Mouse (Mus musculus) frontal cortex, adult 2 months (tissue): ENCODE measurements around the gene Olfr317. TPM values are rescaled to one million over a fixed set of nuclear protein-coding genes. Genes with fewer than 3 reads are reported as not detected.
A peak's percentile ranks its signal among the peaks of the same experiment; 100 is the strongest.
"Not testable (repeated sequence)": the region's sequence is repeated elsewhere in the genome, so short reads cannot be mapped to it uniquely, and the experiment has no call there.

Experiments
- DNase-seq, 2 experiments: peaks; one replicate each; pipeline ENCODE4 v3.0.0; 2022; ENCODE audit warnings: low spot score in 1 of 2; ENCODE audit errors: extremely low spot score in 1 of 2
- polyA plus RNA-seq: library from polyadenylated mRNA; depleted of rRNA; stranded (reverse); fragments of >200 nt; gene quantifications from 2 replicates; pipeline ENCODE4 v1.2.3, GENCODE M21; 2012; rRNA removed

The Olfr317 gene
- 0.06 TPM in 1 of 2 replicates, not detected in the other for polyA plus RNA-seq

- no peak for DNase-seq
Measured at GRCm38 (mm10) chr11:58738792-58739262, at the start of gene Olfr317. Gene Olfr317, minus strand, starts transcription at chr11:58739212.

- DNase-seq, result no peak
Measured at GRCm38 (mm10) chr11:58788346-58788745, 49.3 kb upstream of the Olfr317 start.

GRCm38 (mm10) chr11:58787651-58788050 is 48.6 kb upstream of the Olfr317 start:
- no peak for DNase-seq

- no peak for DNase-seq
Measured at GRCm38 (mm10) chr11:58784182-58784581, 45.2 kb upstream of the Olfr317 start.

- DNase-seq, result no peak
Measured at GRCm38 (mm10) chr11:58782480-58783089, 43.6 kb upstream of the Olfr317 start, which contains the start of gene Olfr314. Gene Olfr314, plus strand, starts transcription at chr11:58782952.

- no peak for DNase-seq
Measured at GRCm38 (mm10) chr11:58772888-58773287, 33.9 kb upstream of the Olfr317 start, which contains the start of gene Olfr315. Gene Olfr315, plus strand, starts transcription at chr11:58773188.

- DNase-seq, result no peak
Measured at GRCm38 (mm10) chr11:58752434-58752833, 13.4 kb upstream of the Olfr317 start, which contains the start of gene Olfr316. Gene Olfr316, plus strand, starts transcription at chr11:58752734.

- peak; percentile 35 to 73 for DNase-seq
Measured at GRCm38 (mm10) chr11:58751096-58751495, 12.1 kb upstream of the Olfr317 start.

GRCm38 (mm10) chr11:58733372-58733771 is 5.6 kb downstream of the Olfr317 start:
- DNase-seq, result peak in 1 of 2 experiments; percentile 47

- DNase-seq, result not testable (repeated sequence)
Measured at GRCm38 (mm10) chr11:58727896-58728650, 10.9 kb downstream of the Olfr317 start.

GRCm38 (mm10) chr11:58723914-58724313 is 15.1 kb downstream of the Olfr317 start, which contains the start of gene Olfr318:
Gene Olfr318, minus strand, starts transcription at chr11:58724014.
- DNase-seq, result no peak

- no peak for DNase-seq
Measured at GRCm38 (mm10) chr11:58719701-58720100, 19.3 kb downstream of the Olfr317 start.

GRCm38 (mm10) chr11:58717723-58718122 is 21.3 kb downstream of the Olfr317 start:
- not testable (repeated sequence) for DNase-seq

- no peak for DNase-seq
Measured at GRCm38 (mm10) chr11:58709086-58709485, 29.9 kb downstream of the Olfr317 start.

GRCm38 (mm10) chr11:58698862-58699261 is 40.1 kb downstream of the Olfr317 start, which contains the start of gene Olfr319:
Gene Olfr319, plus strand, starts transcription at chr11:58699162.
- no peak for DNase-seq

Other genes with a start within 250 kb of the Olfr317 start
- 0.02 TPM in 1 of 2 replicates, not detected in the other for gene Olfr332, start 246.7 kb downstream of the Olfr317 start, polyA plus RNA-seq
- gene Olfr331, start 236.6 kb downstream of the Olfr317 start, polyA plus RNA-seq, result not detected in 2 replicates
- gene Olfr330, start 204.4 kb downstream of the Olfr317 start, polyA plus RNA-seq, result not detected in 2 replicates
- not detected in 2 replicates for gene Olfr329-ps, start 192.8 kb downstream of the Olfr317 start, polyA plus RNA-seq
- not detected in 2 replicates for gene Olfr328, start 183.6 kb downstream of the Olfr317 start, polyA plus RNA-seq
- gene Olfr224, start 168.7 kb downstream of the Olfr317 start, polyA plus RNA-seq, result not detected in 2 replicates
- not detected in 2 replicates for gene Olfr325, start 161.5 kb downstream of the Olfr317 start, polyA plus RNA-seq
- gene Olfr324, start 144.1 kb downstream of the Olfr317 start, polyA plus RNA-seq, result 0.02 and 0.06 TPM in 2 replicates
- gene 2210407C18Rik, start 123.1 kb downstream of the Olfr317 start, polyA plus RNA-seq, result not detected in 2 replicates
- not detected in 2 replicates for gene Olfr323, start 108.7 kb downstream of the Olfr317 start, polyA plus RNA-seq
- gene Trim58, start 98.7 kb downstream of the Olfr317 start, polyA plus RNA-seq, result 0.08 and 0.12 TPM in 2 replicates
- gene Olfr322, start 80.4 kb downstream of the Olfr317 start, polyA plus RNA-seq, result not detected in 2 replicates
- not detected in 2 replicates for gene Olfr320, start 58.1 kb downstream of the Olfr317 start, polyA plus RNA-seq
- gene Olfr319, start 40.0 kb downstream of the Olfr317 start, polyA plus RNA-seq, result not detected in 2 replicates
- gene Olfr318, start 15.2 kb downstream of the Olfr317 start, polyA plus RNA-seq, result not detected in 2 replicates
- gene Olfr316, start 13.5 kb upstream of the Olfr317 start, polyA plus RNA-seq, result 1.7 and 3.6 TPM in 2 replicates
- not detected in 2 replicates for gene Olfr315, start 34.0 kb upstream of the Olfr317 start, polyA plus RNA-seq
- not detected in 2 replicates for gene Olfr314, start 43.7 kb upstream of the Olfr317 start, polyA plus RNA-seq
- gene Fam183b, start 62.7 kb upstream of the Olfr317 start, polyA plus RNA-seq, result 1.2 TPM in 2 replicates
- gene Olfr313, start 75.8 kb upstream of the Olfr317 start, polyA plus RNA-seq, result not detected in 2 replicates
- 0.02 TPM in 1 of 2 replicates, not detected in the other for gene Olfr312, start 90.0 kb upstream of the Olfr317 start, polyA plus RNA-seq
- gene Olfr311, start 100.0 kb upstream of the Olfr317 start, polyA plus RNA-seq, result 0.06 TPM in 1 of 2 replicates, not detected in the other
- 19.7 and 22.5 TPM in 2 replicates for gene Gm12258, start 107.9 kb upstream of the Olfr317 start, polyA plus RNA-seq
- 6.9 and 7.5 TPM in 2 replicates for gene 2810021J22Rik, start 128.0 kb upstream of the Olfr317 start, polyA plus RNA-seq
- gene Zfp39, start 165.0 kb upstream of the Olfr317 start, polyA plus RNA-seq, result 6.3 and 6.4 TPM in 2 replicates
- gene Btnl10, start 178.7 kb upstream of the Olfr317 start, polyA plus RNA-seq, result 0.19 and 0.26 TPM in 2 replicates
- 554 and 589 TPM in 2 replicates for gene Rnf187, start 199.7 kb upstream of the Olfr317 start, polyA plus RNA-seq
- gene Hist3h2ba, start 209.7 kb upstream of the Olfr317 start, polyA plus RNA-seq, result 174 and 184 TPM in 2 replicates
- 54.3 and 57.7 TPM in 2 replicates for gene Hist3h2a, start 215.5 kb upstream of the Olfr317 start, polyA plus RNA-seq
- gene Trim17, start 215.5 kb upstream of the Olfr317 start, polyA plus RNA-seq, result 7.8 and 9.7 TPM in 2 replicates
- gene Trim11, start 238.9 kb upstream of the Olfr317 start, polyA plus RNA-seq, result 26.2 and 28.4 TPM in 2 replicates